Mouse (Mus musculus) embryo, embryonic 11 days (tissue): ENCODE data around the gene Oaz2.

ENCODE experiments used
- DNase-seq: peaks from one replicate; pipeline ENCODE4 v3.0.0-alpha.2; 2015

The Oaz2 gene

DNA sequence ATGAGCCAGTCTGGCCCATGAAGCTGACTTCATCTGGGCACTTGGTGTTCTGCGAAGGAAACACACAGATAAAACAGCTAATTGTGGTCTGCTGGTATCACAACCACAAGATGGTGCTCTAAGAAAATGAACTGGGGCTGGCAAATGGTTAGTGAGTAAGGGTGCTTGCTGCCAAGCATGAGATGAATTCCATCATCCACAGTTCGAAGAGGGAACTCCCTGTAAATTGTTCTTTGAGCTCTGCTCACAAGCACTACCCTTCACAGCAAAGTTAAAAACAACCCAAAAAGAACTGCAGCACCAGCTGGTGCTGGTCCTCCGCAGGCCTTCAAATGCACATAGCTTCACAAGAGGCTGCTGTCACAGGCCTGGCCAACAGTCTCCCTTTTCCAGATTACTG, 27.8 kb downstream of the Oaz2 start:
- no peak for DNase-seq

DNA sequence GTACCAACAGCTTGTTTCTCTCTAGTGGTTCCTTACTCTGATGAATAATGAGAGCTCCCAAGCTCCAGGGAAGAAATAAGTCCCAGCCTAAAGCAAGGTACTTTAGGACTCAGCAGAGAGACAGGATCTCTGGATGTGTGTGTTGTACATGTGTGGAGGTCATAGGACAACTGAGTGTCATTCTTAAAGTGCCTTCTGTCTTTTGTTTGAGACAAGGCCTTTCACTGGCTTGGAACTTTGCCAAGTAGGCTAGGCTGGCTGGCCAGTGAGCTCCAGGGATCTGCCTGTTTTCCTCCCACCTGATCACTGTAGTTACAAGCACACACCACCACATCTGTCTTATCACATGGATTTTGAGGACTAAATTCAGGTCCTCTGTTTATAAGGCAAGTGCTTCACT, 28.5 kb downstream of the Oaz2 start:
- DNase-seq = no peak

DNA sequence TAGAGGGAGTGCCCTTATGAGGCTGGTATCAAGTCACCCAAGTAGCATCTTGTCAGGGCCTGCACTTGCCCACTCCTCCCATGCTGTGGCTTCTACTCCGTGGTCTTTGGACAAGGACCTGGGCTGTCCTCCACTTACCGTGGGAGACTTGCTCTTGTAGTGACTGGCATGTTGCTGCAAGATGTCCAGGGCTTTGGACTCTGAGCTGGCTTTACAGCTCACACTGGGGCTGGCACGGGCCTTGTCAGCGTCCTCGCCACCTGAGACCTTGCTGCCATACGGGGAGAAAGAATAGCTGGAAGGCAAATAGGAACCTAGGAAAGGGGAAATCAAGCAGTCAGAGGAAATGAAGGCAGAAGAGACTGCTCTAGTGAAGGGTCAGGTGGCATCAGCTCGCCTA, 29.6 kb downstream of the Oaz2 start:
- no peak for DNase-seq

DNA sequence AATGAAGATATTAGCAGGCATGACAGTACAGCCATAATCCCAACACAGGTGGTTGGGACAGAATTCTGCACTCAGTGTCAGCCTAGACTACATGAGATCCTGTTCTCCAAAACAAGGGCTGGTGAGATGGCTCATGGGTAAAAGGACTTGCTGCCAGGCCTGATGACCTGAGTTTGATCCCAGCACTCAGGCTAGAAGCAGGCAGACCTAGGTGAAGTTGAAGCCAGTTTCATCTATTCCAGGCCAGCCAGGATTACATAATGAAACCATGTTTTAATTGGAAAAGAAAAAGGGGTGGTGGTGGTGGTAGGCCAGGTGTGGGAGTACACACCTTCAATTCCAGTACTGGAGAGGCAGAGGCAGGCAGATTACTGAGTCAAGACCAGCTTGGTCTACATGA, 30.2 kb downstream of the Oaz2 start:
- no peak for DNase-seq

DNA sequence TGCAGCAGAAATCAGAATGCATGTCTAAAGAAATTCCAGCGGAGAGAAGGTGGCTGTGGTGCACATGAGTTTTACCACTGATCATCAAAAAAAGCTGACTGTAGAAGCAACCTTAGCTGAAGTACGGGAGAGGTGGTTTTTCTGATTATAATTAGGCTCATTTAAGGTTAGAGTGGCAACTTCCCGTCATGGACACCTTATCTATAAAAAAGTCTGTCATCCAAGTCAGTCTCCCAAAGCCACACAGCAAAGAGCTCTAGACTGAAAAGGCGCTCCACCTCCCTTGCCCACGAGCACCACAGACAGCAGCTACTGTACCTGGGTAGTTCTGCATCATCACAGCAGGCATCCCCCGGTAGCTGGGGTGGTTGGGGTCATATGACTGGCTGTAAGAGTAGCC, 32.7 kb downstream of the Oaz2 start:
- no peak for DNase-seq

DNA sequence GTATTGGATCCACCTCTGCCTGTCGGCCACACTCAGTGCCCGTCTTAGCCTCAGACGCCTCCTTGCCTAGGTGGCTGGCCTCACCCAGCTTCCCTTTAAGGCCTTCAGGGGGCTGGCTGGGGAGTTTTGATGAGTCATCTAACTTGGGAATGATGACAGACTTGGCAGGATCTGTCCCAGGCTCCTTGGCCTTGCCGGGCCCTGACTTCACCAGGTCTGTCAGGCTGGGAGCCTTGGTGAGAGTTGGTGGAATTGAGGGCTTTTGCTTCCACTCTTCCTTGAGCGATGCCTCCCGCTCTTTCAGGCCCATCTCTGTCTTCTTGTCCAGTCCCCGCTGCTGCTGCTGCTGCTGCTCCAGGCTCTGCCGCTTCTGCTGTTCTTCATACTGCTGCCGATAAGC, 34.5 kb downstream of the Oaz2 start:
- DNase-seq = no peak

DNA sequence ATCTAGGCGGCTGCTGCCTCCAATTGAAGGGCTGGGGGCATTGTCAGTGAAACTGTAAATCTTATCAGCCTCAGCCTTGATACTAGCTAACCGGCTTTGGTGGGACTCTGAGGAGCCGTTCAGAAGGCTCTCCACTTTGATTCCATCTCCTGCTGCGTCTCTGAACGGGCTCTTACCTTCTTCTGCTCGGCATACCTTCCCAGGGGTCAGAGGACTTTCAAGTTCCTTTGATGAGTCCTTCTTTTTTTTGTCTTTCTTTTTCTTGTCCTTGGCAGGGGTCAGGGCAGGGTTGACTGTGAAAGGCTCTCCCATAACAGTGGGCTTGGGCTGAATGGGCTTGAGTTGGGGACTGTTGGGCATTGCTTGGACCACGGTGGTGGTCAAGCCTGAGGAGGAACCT, 35.4 kb downstream of the Oaz2 start:
- DNase-seq = no peak

DNA sequence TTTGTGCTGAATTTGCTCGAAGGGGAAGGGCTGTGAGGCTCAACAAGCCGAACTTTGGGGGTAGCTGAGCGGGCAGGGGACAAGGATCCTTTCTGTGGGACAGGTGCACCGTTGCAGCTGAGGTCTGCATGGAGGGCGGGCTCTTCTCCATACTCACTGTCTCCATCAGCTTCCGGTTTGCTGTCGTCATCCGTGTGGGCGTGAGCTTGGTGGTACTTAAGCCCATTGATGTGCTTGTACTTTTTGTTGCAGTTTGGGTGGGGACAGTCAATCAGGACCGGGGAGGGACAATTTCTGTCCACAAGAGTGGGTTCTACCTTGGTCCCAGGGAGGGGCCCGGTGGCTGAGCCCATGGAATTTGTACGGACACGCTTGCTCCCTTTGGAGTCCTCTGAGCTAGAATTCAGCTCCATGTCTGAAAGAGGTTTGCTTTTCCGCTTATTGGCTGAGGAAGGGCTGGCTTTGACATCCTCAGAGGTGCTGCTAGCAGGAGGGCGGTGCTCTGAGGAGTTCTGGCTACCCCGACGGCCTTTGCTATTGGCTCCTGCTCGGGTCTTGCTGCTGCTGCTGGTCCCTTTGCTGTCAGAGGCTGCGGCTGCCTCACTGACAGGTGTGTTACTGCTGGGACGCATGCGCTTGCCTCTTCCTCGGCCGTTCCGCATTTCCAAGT, 36.3 kb downstream of the Oaz2 start:
- DNase-seq = no peak

DNA sequence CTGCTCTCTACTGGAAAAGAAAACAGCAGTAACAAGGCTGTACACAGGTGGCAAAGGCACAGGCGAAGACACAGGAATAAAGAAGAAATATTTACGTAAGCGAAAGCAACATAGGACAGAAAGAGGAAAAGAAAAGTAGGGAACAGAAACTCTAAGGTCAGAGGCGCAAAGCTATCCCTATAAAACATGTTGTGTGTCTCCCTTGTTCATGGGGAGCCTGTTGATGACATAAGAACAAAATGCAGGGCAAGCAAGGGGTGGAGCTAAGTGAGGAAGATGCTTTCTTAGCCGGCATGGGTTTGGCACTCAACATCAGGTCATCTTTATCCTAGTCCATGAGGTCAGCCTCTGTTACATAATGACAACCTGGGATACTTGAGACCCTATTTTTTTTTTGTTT, 50.4 kb downstream of the Oaz2 start:
- DNase-seq = no peak

DNA sequence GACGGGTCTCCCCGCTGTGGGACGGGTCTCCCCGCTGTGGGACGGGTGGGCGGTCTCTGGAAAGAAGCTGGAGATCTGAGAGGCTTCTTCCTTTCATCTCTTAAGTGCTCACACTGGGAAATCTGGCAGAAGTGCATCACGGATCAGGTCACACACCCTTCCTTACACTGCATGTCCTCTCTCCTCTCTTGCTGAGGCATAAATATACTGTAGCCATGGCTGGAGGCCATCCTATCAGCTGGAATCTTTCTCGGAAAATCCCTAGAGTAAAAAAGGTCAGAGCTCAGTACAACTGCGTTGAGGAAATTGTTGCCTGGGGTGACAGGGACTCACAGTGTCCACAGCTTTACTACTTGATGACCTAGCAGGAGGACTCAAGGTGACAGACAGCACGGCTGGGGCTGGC, 53.4 kb downstream of the Oaz2 start:
- DNase-seq = peak; percentile 29

DNA sequence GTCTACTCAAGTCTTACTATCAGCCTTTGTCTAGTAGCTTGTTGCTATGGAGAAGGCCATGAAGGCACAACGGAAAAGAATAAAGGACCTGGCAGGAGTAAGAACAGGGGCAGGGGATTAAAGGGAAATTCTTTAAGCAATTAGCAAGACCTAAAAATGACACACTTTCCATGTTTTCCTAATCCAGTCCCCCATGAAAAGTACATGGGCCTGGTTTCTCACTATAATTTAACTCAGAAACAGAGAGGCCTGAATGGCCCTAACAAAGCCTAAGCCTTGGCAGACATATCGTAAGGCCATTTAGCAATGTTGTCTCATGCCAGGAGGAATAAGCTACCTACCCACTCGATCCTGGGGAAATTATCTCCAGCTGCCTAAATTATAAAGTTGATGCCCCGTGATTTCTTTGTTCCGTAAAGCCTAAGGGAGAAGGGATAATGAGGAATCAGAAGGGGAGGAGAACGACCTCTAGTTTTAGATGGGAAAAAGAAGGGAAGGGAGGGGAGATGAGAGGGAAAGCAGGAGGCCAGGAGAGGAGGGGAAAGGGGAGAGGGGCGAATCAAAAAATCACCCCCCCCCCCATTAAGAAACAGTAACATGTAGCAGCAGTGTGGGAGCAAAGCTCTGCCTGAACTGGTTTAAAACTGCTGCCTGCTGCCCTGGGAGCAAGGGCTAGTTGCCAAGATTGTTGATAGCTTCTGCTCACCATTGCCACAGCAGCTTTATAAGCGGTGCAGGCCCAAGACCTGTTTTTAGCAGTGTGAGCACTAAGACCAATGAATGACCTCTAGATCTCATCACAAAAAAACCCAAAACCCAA, 56.9 kb downstream of the Oaz2 start:
- peak; percentile 9 for DNase-seq

DNA sequence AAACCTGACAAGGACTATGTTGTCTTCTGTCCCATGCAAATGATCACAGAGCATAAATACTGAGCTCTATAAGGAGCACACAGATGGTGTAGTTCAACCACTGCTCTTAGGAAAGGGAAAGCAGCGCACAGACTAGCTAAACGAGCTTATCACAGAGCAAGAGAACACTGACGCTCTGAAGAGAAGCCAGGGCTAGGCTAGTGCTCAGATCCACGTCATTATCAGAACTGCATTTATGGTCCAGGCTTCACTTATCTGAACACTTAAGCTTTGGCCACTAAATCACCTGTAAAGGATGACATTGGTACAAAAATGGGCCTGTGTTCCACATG, 57.5 kb downstream of the Oaz2 start:
- DNase-seq = no peak

DNA sequence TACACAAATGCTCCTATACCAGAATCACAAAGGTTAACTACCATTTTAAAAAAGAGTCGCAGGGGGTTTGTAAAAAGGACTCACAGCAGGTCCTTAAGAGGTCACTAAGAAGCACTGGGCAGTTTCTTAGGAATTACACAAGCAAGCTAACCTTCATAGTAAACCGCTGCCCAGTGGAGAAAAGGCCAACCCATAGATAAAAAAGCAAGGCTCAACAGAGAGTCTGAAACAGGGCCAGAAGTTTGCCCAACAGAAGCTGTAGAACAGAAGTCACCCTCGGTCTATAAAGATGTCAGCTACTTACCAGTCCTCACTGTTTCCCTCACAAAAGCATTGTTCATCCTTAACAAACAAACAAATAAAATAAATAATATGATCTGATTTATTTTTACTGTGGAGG, 58.6 kb downstream of the Oaz2 start:
- DNase-seq = no peak

DNA sequence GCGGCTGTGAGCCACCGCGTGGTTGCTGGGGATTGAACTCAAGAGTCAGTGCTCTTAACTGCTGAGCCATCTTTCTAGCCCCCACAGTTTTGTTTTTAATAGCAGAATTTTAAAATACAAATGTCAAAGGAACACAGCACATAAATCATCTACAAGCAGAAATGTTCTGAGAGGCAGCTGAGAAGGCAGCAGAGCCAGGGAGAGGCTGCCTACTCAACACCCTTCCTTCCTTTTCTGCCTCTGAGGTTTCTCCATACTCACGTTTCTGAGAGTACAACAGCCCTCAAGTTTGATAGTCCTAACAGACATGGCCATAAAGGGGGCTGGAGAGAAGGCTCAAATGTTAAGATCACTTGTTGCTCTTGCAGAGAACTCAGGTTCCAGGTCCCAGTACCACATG, 59.7 kb downstream of the Oaz2 start:
- DNase-seq = no peak

DNA sequence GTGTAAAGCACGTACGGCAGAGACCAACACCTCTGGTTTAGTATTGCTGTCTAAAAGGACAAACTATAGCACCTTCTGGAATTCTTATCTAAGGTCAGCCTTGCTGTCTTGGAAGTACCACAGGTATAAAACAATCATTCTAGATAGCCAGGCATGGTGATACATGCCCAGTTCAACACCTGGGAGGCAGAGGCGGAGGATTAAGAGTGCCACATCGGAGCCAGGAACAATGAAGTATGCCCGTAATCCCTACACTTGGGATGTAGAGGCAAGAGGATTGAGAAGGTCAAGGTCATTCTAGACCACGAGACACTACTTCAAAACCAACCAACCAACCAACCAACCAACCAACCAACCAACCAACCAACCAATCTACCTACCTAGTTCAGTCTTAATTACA, 60.8 kb downstream of the Oaz2 start:
- DNase-seq = no peak

DNA sequence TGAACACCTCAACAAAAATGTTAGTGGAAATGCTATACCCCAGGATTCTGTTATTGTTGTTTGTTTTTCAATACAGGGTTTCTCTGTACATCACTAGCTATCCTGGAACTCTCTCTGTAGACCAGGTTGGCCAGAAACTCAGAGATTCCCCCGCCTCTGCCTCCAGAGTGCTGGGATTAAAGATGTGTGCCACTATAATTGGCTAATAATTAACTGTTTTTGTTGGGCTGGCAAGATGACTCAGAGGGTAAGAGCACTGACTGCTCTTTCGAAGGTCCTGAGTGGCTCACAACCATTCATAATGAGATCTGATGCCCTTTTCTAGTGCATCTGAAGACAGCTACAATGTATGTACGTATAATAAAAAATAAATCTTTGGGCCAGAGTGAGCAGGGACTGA, 67.1 kb downstream of the Oaz2 start:
- no peak for DNase-seq
